Mouse (Mus musculus) brain, embryonic 14.5 days (tissue): ENCODE measurements at regions not wholly inside any gene's neighbourhood (a gene's known extent, or its start where the extent isn't known, plus 50 kb on each side); places are given as distances from the start of the nearest gene placed in this dataset.

Experiments
- CTCF ChIP-seq: fragments of 200-500 bp; IDR thresholded peaks from 2 replicates; pipeline ENCODE4 v1.5.1; 2012; ENCODE audit warnings: inconsistent platforms, mild to moderate bottlenecking, moderate library complexity, borderline replicate concordance; ENCODE audit not compliant: insufficient read depth, insufficient read length; ENCODE audit errors: extremely low read depth
- POLR2A ChIP-seq: fragments of 200-500 bp; IDR thresholded peaks from 2 replicates; pipeline ENCODE4 v1.6.1; 2012; ENCODE audit warnings: mild to moderate bottlenecking, inconsistent platforms, borderline replicate concordance; ENCODE audit not compliant: poor library complexity, insufficient read depth, insufficient read length, severe bottlenecking; ENCODE audit errors: extremely low read depth

GRCm38 (mm10) chr1:183780779-183781178, 232.3 kb upstream of the Dusp10 start:
- TF ChIP-seq POLR2A (no peak), CTCF (no peak)
